Mouse (Mus musculus): ENCODE data around the gene Zfp839. TPM values are rescaled to one million over a fixed set of nuclear protein-coding genes. Genes with fewer than 3 reads are reported as not detected.
A peak's percentile ranks its signal among the peaks of the same experiment; 100 is the strongest.

Zfp839 gene
- total and polyA plus RNA-seq, 2 experiments = 4.0 to 4.8 TPM

DNA sequence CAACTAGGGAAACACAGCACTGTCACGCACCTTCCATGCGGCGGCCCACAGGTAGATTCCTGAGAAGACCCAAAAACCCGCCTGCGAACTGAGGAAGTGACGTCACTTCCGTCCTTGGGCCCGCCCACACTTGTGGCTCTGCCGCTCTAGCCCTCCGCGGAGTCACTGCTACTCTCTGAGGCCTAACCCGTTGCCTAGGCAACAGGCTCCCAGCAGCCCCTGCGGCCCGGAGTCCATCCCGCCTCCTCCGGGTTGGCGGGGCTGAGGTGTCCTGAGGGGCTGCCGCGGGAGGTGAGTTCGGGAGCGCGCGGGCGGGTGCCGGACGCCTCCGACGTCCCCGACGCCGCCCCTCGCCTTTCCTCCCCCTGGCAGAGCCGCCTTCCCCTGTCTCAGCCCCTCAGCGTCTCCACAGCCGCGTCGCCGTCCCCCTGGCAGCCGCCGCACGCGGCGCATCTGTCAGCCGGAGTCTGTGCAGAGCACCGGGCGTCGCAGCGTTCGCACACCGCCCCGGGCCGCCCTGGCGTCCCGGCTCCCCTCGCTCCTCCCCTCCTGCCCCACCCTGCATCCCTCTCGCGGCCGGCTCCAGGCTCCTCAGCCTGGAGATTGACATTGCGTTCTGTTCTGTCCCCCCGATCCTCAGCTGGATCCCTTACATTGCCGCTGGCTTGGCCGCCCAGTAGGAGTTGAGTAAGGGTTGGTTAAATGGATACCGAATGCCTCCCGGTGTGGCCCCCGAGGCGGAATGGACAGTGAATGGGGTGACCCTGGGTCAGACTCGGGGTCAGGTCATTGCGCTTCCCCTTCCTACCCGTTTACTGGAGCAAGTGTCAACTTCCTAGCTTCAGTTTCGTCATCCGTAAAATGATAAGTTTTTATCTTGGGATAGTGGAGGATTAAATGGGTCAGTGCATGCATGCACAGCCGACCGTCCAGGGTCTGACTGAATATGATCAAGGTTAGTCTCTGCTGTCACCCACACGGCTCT, 39.3 kb downstream of the Zfp839 start, which contains the start of the genes Cinp and Tecpr2:
TSS of gene Cinp (minus strand) at position 110 of the 985 bp plus-strand sequence.
TSS of gene Tecpr2 (plus strand) at position 229 of the 985 bp plus-strand sequence.
- Histone ChIP-seq H3K4me1 (ENCODE audit: control insufficient read depth, insufficient read depth, low read length) (peaks cover 11% of the 10 kb centered on the region), H3K27me3 (ENCODE audit: control insufficient read depth, insufficient read depth, low read length) (no peaks in the 10 kb centered on the region), H3K79me2 (ENCODE audit: control insufficient read depth, insufficient read depth, low read length) (peaks cover 20% of the 10 kb centered on the region; the same call in 1 of the 2 replicates), H3K27ac (replicated peaks; ENCODE audit: insufficient read depth, low read depth, low read length) (peak within 1 kb of the TSS; percentile 82), H3K36me3 (ENCODE audit: control insufficient read depth, insufficient read depth, low read length) (no peaks in the 10 kb centered on the region), H3K9ac (ENCODE audit: low read depth, low read length) (peak within 1 kb of the TSS; percentile 81), H3K4me3 (ENCODE audit: insufficient read depth, low read depth, low read length) (peak within 1 kb of the TSS; percentile 73)
- under 1% methylated on average over 71 of the region's 74 CpGs for WGBS
- peak; percentile 32; the same call in 1 of the 2 replicates for TF ChIP-seq POLR2A (IDR thresholded peaks at IDR 0.05; ENCODE audit: extremely low read depth, insufficient read depth, low read length)
- TF ChIP-seq CTCF (IDR thresholded peaks at IDR 0.05; ENCODE audit: low read depth, low read length) = no peak
- peak; percentile 88 for DNase-seq (ENCODE audit: extremely low read depth, low read depth, low spot score)

DNA sequence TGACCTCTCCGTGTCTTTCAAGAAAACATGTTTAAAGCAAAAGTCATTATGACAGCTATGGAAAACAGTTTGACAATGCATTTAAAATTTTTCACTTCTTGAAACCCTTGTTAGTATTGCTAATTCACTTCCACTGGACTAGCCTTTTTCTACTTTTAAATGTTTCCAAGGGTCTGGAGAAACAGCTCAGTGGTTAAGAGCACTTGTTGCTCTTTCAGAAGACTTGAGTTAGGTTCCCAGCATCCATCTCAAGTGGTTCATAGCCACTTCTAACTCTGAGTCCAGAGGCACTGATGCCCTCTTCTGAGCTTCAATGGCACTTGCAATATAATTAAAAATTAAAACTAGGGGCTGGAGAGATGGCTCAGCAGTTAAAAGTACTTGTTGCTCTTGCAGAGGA, 41.8 kb downstream of the Zfp839 start:
- no peak overlapping the region for H3K4me3 ChIP-seq (ENCODE audit: insufficient read depth, low read depth, low read length)
- TF ChIP-seq POLR2A (IDR thresholded peaks at IDR 0.05; ENCODE audit: extremely low read depth, insufficient read depth, low read length) = no peak
- no peak for TF ChIP-seq CTCF (IDR thresholded peaks at IDR 0.05; ENCODE audit: low read depth, low read length)
- 96% methylated on average over 1 of the region's 1 CpGs for WGBS
- H3K9ac ChIP-seq (ENCODE audit: low read depth, low read length) = no peak overlapping the region
- H3K36me3 ChIP-seq (ENCODE audit: control insufficient read depth, insufficient read depth, low read length) = peaks cover 7% of the 10 kb centered on the region
- H3K79me2 ChIP-seq (ENCODE audit: control insufficient read depth, insufficient read depth, low read length) = peaks cover 20% of the 10 kb centered on the region; the same call in 1 of the 2 replicates
- H3K27ac ChIP-seq (replicated peaks; ENCODE audit: insufficient read depth, low read depth, low read length) = no peak overlapping the region
- no peak for DNase-seq (ENCODE audit: extremely low read depth, low read depth, low spot score)
- H3K4me1 ChIP-seq (ENCODE audit: control insufficient read depth, insufficient read depth, low read length) = peaks cover 11% of the 10 kb centered on the region
- H3K27me3 ChIP-seq (ENCODE audit: control insufficient read depth, insufficient read depth, low read length) = no peaks in the 10 kb centered on the region

DNA sequence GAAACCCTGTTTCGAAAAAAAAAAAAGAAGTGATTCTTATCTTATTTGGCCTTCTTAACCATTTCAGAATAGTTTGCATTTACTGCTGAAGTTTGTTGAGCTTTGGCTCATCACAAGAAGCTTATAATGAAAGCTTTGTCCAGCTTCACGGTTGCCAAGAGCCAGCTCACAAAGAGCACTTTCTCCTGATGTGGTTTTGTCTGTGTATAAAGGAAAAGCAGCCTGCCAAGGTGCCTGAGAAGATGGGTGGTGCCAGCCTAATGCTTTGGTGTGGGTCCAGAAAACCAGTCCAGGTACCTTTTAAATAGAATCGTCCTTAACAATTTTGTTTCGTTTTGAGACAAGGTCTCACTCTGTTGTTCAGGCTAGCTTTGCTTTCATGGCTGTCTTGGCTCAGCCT, 52.1 kb downstream of the Zfp839 start:
- H3K79me2 ChIP-seq (ENCODE audit: control insufficient read depth, insufficient read depth, low read length) = no peaks in the 10 kb centered on the region; the same call in 1 of the 2 replicates
- no peak overlapping the region for H3K27ac ChIP-seq (replicated peaks; ENCODE audit: insufficient read depth, low read depth, low read length)
- 73% methylated on average over 4 of the region's 4 CpGs for WGBS
- DNase-seq (ENCODE audit: extremely low read depth, low read depth, low spot score) = no peak
- H3K4me1 ChIP-seq (ENCODE audit: control insufficient read depth, insufficient read depth, low read length) = no peaks in the 10 kb centered on the region
- H3K9ac ChIP-seq (ENCODE audit: low read depth, low read length) = no peak overlapping the region
- no peak overlapping the region for H3K4me3 ChIP-seq (ENCODE audit: insufficient read depth, low read depth, low read length)
- TF ChIP-seq POLR2A (IDR thresholded peaks at IDR 0.05; ENCODE audit: extremely low read depth, insufficient read depth, low read length) (no peak), CTCF (IDR thresholded peaks at IDR 0.05; ENCODE audit: low read depth, low read length) (no peak)
- no peaks in the 10 kb centered on the region for H3K27me3 ChIP-seq (ENCODE audit: control insufficient read depth, insufficient read depth, low read length)
- peaks cover 6% of the 10 kb centered on the region for H3K36me3 ChIP-seq (ENCODE audit: control insufficient read depth, insufficient read depth, low read length)

DNA sequence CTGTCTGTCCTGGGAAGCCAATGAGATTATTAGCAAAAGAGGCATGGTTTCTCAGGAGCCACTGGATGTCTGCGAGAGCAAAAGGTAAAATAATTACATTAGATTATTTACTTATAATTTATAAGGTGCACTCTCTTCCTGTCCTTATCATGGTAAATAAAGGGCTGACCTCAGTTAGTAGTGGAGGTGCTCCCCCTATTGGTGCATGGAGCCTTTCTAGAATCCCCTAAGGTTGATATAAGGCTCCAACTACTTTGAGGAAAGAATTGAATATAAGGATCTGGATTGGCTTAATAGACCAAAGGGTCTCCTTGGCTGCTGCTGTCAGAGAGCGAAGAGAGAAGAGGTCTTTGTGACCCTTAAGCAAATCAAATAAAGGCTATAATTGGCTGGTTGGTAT, 53.5 kb downstream of the Zfp839 start:
- H3K27me3 ChIP-seq (ENCODE audit: control insufficient read depth, insufficient read depth, low read length) = no peaks in the 10 kb centered on the region
- peaks cover 3% of the 10 kb centered on the region; the same call in 1 of the 2 replicates for H3K36me3 ChIP-seq (ENCODE audit: control insufficient read depth, insufficient read depth, low read length)
- DNase-seq (ENCODE audit: extremely low read depth, low read depth, low spot score) = peak; percentile 26
- peaks cover 3% of the 10 kb centered on the region; the same call in 1 of the 2 replicates for H3K79me2 ChIP-seq (ENCODE audit: control insufficient read depth, insufficient read depth, low read length)
- TF ChIP-seq CTCF (IDR thresholded peaks at IDR 0.05; ENCODE audit: low read depth, low read length) (peak; percentile 17; the same call in 1 of the 2 replicates), POLR2A (IDR thresholded peaks at IDR 0.05; ENCODE audit: extremely low read depth, insufficient read depth, low read length) (no peak)
- no peak overlapping the region for H3K9ac ChIP-seq (ENCODE audit: low read depth, low read length)
- H3K4me3 ChIP-seq (ENCODE audit: insufficient read depth, low read depth, low read length) = no peak overlapping the region
- no peak overlapping the region for H3K27ac ChIP-seq (replicated peaks; ENCODE audit: insufficient read depth, low read depth, low read length)
- no peaks in the 10 kb centered on the region for H3K4me1 ChIP-seq (ENCODE audit: control insufficient read depth, insufficient read depth, low read length)
- 83% methylated on average over 2 of the region's 2 CpGs for WGBS

DNA sequence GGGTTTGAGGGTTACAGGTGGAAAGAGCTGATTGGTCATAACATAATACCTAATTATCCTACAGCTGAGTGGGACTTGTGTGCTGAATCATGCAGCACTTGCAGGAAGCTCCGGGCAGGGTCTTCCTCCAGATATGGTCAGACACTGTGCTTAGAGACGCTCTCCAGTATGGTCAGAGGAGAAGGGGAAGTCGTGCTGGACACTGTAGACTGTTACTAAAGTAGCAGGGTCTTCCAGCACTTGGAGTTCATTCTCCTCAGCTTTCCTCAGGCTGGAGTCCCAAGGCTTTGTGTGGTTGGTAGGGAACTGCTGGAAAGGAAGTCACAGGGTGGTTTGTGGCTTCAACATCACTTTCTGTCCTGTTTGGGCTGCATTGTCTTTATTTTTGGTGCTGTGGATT, 57.8 kb downstream of the Zfp839 start:
- Histone ChIP-seq H3K27me3 (ENCODE audit: control insufficient read depth, insufficient read depth, low read length) (no peaks in the 10 kb centered on the region), H3K36me3 (ENCODE audit: control insufficient read depth, insufficient read depth, low read length) (0 out of 2 replicates have a peak, but pooled peaks cover 2% of the 10 kb centered on the region), H3K27ac (replicated peaks; ENCODE audit: insufficient read depth, low read depth, low read length) (no peak overlapping the region), H3K4me3 (ENCODE audit: insufficient read depth, low read depth, low read length) (no peak overlapping the region), H3K9ac (ENCODE audit: low read depth, low read length) (no peak overlapping the region), H3K79me2 (ENCODE audit: control insufficient read depth, insufficient read depth, low read length) (peaks cover 3% of the 10 kb centered on the region; the same call in 1 of the 2 replicates), H3K4me1 (ENCODE audit: control insufficient read depth, insufficient read depth, low read length) (no peaks in the 10 kb centered on the region)
- TF ChIP-seq CTCF (IDR thresholded peaks at IDR 0.05; ENCODE audit: low read depth, low read length) (no peak), POLR2A (IDR thresholded peaks at IDR 0.05; ENCODE audit: extremely low read depth, insufficient read depth, low read length) (no peak)
- WGBS = 72% methylated on average over 3 of the region's 3 CpGs
- no peak for DNase-seq (ENCODE audit: extremely low read depth, low read depth, low spot score)
